ENCODE assay signal across 14 mouse cellular contexts in genomic region chr4:134869815-134870375, GRCm38 (mm10). TPM values are rescaled to one million over a fixed set of nuclear protein-coding genes. Genes with fewer than 3 reads are reported as not detected.
DNase-seq lines count a peak whose midpoint lies in the region; ATAC-seq and TF ChIP-seq lines count a peak whose summit lies in the region.
"Had no signal": no experiment of that assay in that cellular context is flagged by ENCODE, and none has a peak within 500 bp of the region (broad histone marks: within the 10 kb centered on the region; RNA-seq: fewer than 3 reads in every experiment).

No protein-coding gene starts in this region.

- 52% methylated on average over 7 of the region's 7 CpGs for WGBS in hindbrain, embryonic 10.5 days
- 53% methylated on average over 7 of the region's 7 CpGs for WGBS in hindbrain, embryonic 11.5 days
- 35% methylated on average over 7 of the region's 7 CpGs for WGBS in embryonic facial prominence, embryonic 15.5 days
- 37% methylated on average over 7 of the region's 7 CpGs for WGBS in liver, embryonic 12.5 days (ENCODE audit: insufficient replicate concordance)

- no peak for ATAC-seq in hindbrain, embryonic 11.5 days (ENCODE audit: low FRiP score)
- no peak for ATAC-seq in G1E (ENCODE audit: extremely low read depth, insufficient number of reproducible peaks, low FRiP score, poor library complexity, severe bottlenecking)
- ATAC-seq in embryonic facial prominence, embryonic 15.5 days (ENCODE audit: insufficient number of reproducible peaks, low FRiP score, low TSS enrichment, low read depth): no peak
- peak; percentile 66 for ATAC-seq in liver, embryonic 12.5 days

- no peaks in the 10 kb centered on the region for H3K9me3 ChIP-seq in hindbrain, embryonic 10.5 days
- no peaks in the 10 kb centered on the region for H3K9me3 ChIP-seq in hindbrain, embryonic 11.5 days (ENCODE audit: control insufficient read depth, low read length)
- H3K9me3 ChIP-seq in G1E (replicated peaks): no peaks in the 10 kb centered on the region
- no peaks in the 10 kb centered on the region for H3K9me3 ChIP-seq in embryonic facial prominence, embryonic 15.5 days (replicated peaks)
- no peaks in the 10 kb centered on the region for H3K9me3 ChIP-seq in liver, embryonic 12.5 days (replicated peaks)

- no peak for TF ChIP-seq CTCF in G1E (IDR thresholded peaks at IDR 0.05; ENCODE audit: low read depth, low read length)

- peak overlapping the region; percentile 31 for H3K27ac ChIP-seq in hindbrain, embryonic 10.5 days
- no peak overlapping the region for H3K27ac ChIP-seq in hindbrain, embryonic 11.5 days (ENCODE audit: low read depth, low read length)
- no peak overlapping the region for H3K27ac ChIP-seq in embryonic facial prominence, embryonic 15.5 days (replicated peaks)
- H3K27ac ChIP-seq in liver, embryonic 12.5 days: peak overlapping the region; percentile 96

- peak overlapping the region; percentile 16; the same call in 1 of the 2 replicates for H3K4me3 ChIP-seq in hindbrain, embryonic 10.5 days
- no peak overlapping the region for H3K4me3 ChIP-seq in hindbrain, embryonic 11.5 days (ENCODE audit: low read depth, low read length)
- H3K4me3 ChIP-seq in G1E (ENCODE audit: low read depth, low read length): peak overlapping the region; percentile 69
- no peak overlapping the region for H3K4me3 ChIP-seq in embryonic facial prominence, embryonic 15.5 days (replicated peaks)
- peak overlapping the region; percentile 82 for H3K4me3 ChIP-seq in liver, embryonic 12.5 days
- H3K4me3 ChIP-seq: myocyte had no signal

- peaks cover 49% of the 10 kb centered on the region for H3K27me3 ChIP-seq in hindbrain, embryonic 10.5 days (ENCODE audit: insufficient read depth, poor library complexity, severe bottlenecking)
- peaks cover 20% of the 10 kb centered on the region for H3K27me3 ChIP-seq in hindbrain, embryonic 11.5 days (ENCODE audit: control insufficient read depth, insufficient read depth, low read length)
- no peaks in the 10 kb centered on the region for H3K27me3 ChIP-seq in G1E (ENCODE audit: insufficient read depth, low read length)
- peaks cover 17% of the 10 kb centered on the region for H3K27me3 ChIP-seq in embryonic facial prominence, embryonic 15.5 days
- 0 out of 2 replicates have a peak, but pooled peaks cover 9% of the 10 kb centered on the region for H3K27me3 ChIP-seq in liver, embryonic 12.5 days (replicated peaks)

- DNase-seq in hindbrain, embryonic 10.5 days (ENCODE audit: low spot score): no peak
- no peak for DNase-seq in hindbrain, embryonic 11.5 days (ENCODE audit: low spot score)
- DNase-seq in G1E (ENCODE audit: low spot score) (no peak), adipocyte (ENCODE audit: low spot score) (no peak)
- DNase-seq in cerebellum, postnatal 14 days: no peak
- DNase-seq in spleen, adult 12 weeks (ENCODE audit: low spot score): no peak
- DNase-seq: adrenal gland, postnatal 14 days; cerebellum, postnatal 36 days; kidney, adult 18-20 months; thymus, adult 2 months had no signal

- H3K4me1 ChIP-seq in hindbrain, embryonic 10.5 days (replicated peaks): peaks cover 24% of the 10 kb centered on the region
- no peaks in the 10 kb centered on the region for H3K4me1 ChIP-seq in hindbrain, embryonic 11.5 days (replicated peaks; ENCODE audit: control insufficient read depth, insufficient read depth, low read length)
- peaks cover 88% of the 10 kb centered on the region for H3K4me1 ChIP-seq in G1E (ENCODE audit: insufficient read depth, low read depth, low read length)
- peaks cover 15% of the 10 kb centered on the region for H3K4me1 ChIP-seq in embryonic facial prominence, embryonic 15.5 days
- peaks cover 84% of the 10 kb centered on the region for H3K4me1 ChIP-seq in liver, embryonic 12.5 days

- no peak overlapping the region for H3K9ac ChIP-seq in hindbrain, embryonic 11.5 days (ENCODE audit: low read depth, low read length)
- H3K9ac ChIP-seq in embryonic facial prominence, embryonic 15.5 days: no peak overlapping the region
- peak overlapping the region; percentile 94 for H3K9ac ChIP-seq in liver, embryonic 12.5 days

- H3K36me3 ChIP-seq in hindbrain, embryonic 10.5 days: no peaks in the 10 kb centered on the region
- no peaks in the 10 kb centered on the region for H3K36me3 ChIP-seq in hindbrain, embryonic 11.5 days (ENCODE audit: control insufficient read depth, insufficient read depth, low read length)
- peaks cover 2% of the 10 kb centered on the region for H3K36me3 ChIP-seq in G1E (replicated peaks)
- H3K36me3 ChIP-seq in embryonic facial prominence, embryonic 15.5 days: no peaks in the 10 kb centered on the region
- H3K36me3 ChIP-seq in liver, embryonic 12.5 days: peaks cover 79% of the 10 kb centered on the region

- no peak overlapping the region for H3K4me2 ChIP-seq in hindbrain, embryonic 11.5 days (replicated peaks; ENCODE audit: low read depth, low read length)
- 0 out of 2 replicates have a peak overlapping the region, but pooled peaks have one; percentile 2 for H3K4me2 ChIP-seq in embryonic facial prominence, embryonic 15.5 days (replicated peaks)
- peak overlapping the region; percentile 95 for H3K4me2 ChIP-seq in liver, embryonic 12.5 days

RNA-seq across cellular contexts. Expression of gene Rhd, which starts 5.6 kb away (rescaled TPM):
- polyA plus RNA-seq in hindbrain, embryonic 10.5 days (2016; fragmentation: Nextera tagmentation; extraction: Ambion mirVana): 11.2 and 12.5 TPM in 2 replicates
- 15.1 and 19.4 TPM in 2 replicates for polyA plus RNA-seq in hindbrain, embryonic 11.5 days (2014; fragmentation: Nextera tagmentation; extraction: Ambion mirVana)
- total RNA-seq in G1E (2014; fragmentation: Nextera tagmentation) (3.2 and 69.7 TPM in 2 replicates), G1E (2017) (9.8 and 12.4 TPM in 2 replicates)
- 2.9 and 3.3 TPM in 2 replicates for polyA plus RNA-seq in G1E (2012)
- 2.3 and 2.9 TPM in 2 replicates for polyA plus RNA-seq in embryonic facial prominence, embryonic 15.5 days (2015; fragmentation: Nextera tagmentation; extraction: Ambion mirVana)
- 477 and 480 TPM in 2 replicates for polyA plus RNA-seq in liver, embryonic 12.5 days (2016; fragmentation: Nextera tagmentation; extraction: Ambion mirVana)
- total RNA-seq: left cerebral cortex, postnatal 36 days had no signal

RNA-seq across cellular contexts. Expression of gene Maco1, which starts 16.8 kb away (rescaled TPM):
- 39.2 and 48.2 TPM in 2 replicates for polyA plus RNA-seq in hindbrain, embryonic 10.5 days (2016; fragmentation: Nextera tagmentation; extraction: Ambion mirVana)
- 59.0 and 73.1 TPM in 2 replicates for polyA plus RNA-seq in hindbrain, embryonic 11.5 days (2014; fragmentation: Nextera tagmentation; extraction: Ambion mirVana)
- total RNA-seq in G1E (2014; fragmentation: Nextera tagmentation) (71.8 and 74.9 TPM in 2 replicates), G1E (2017) (44.8 and 49.3 TPM in 2 replicates)
- polyA plus RNA-seq in G1E (2012): 11.3 and 11.4 TPM in 2 replicates
- 45.3 and 47.0 TPM in 2 replicates for polyA plus RNA-seq in embryonic facial prominence, embryonic 15.5 days (2015; fragmentation: Nextera tagmentation; extraction: Ambion mirVana)
- polyA plus RNA-seq in liver, embryonic 12.5 days (2016; fragmentation: Nextera tagmentation; extraction: Ambion mirVana): 27.2 and 29.8 TPM in 2 replicates

RNA-seq across cellular contexts. Expression of gene Tmem50a, which starts 44.9 kb away (rescaled TPM):
- polyA plus RNA-seq in hindbrain, embryonic 10.5 days (2016; fragmentation: Nextera tagmentation; extraction: Ambion mirVana): 132 and 149 TPM in 2 replicates
- 153 and 167 TPM in 2 replicates for polyA plus RNA-seq in hindbrain, embryonic 11.5 days (2014; fragmentation: Nextera tagmentation; extraction: Ambion mirVana)
- total RNA-seq in G1E (2014; fragmentation: Nextera tagmentation): 174 and 225 TPM in 2 replicates
- total RNA-seq in G1E (2017): 218 and 250 TPM in 2 replicates
- polyA plus RNA-seq in G1E (2012): 8.0 and 10.3 TPM in 2 replicates
- polyA plus RNA-seq in embryonic facial prominence, embryonic 15.5 days (2015; fragmentation: Nextera tagmentation; extraction: Ambion mirVana): 190 and 193 TPM in 2 replicates
- 94.2 and 94.9 TPM in 2 replicates for polyA plus RNA-seq in liver, embryonic 12.5 days (2016; fragmentation: Nextera tagmentation; extraction: Ambion mirVana)

RNA-seq across cellular contexts. Expression of gene Rsrp1, which starts 53.5 kb away (rescaled TPM):
- 335 and 382 TPM in 2 replicates for polyA plus RNA-seq in hindbrain, embryonic 10.5 days (2016; fragmentation: Nextera tagmentation; extraction: Ambion mirVana)
- 382 and 434 TPM in 2 replicates for polyA plus RNA-seq in hindbrain, embryonic 11.5 days (2014; fragmentation: Nextera tagmentation; extraction: Ambion mirVana)
- total RNA-seq in G1E (2014; fragmentation: Nextera tagmentation) (260 and 286 TPM in 2 replicates), G1E (2017) (446 and 492 TPM in 2 replicates)
- polyA plus RNA-seq in G1E (2012): 468 and 529 TPM in 2 replicates
- 505 and 540 TPM in 2 replicates for polyA plus RNA-seq in embryonic facial prominence, embryonic 15.5 days (2015; fragmentation: Nextera tagmentation; extraction: Ambion mirVana)
- 310 and 322 TPM in 2 replicates for polyA plus RNA-seq in liver, embryonic 12.5 days (2016; fragmentation: Nextera tagmentation; extraction: Ambion mirVana)

Comparison
In these comparisons a context has a peak if more than half of its experiments do, and no peak if none do; other contexts are left out.
1. H3K27ac ChIP-seq: peak in hindbrain, embryonic 10.5 days (single experiment) and liver, embryonic 12.5 days (single experiment); none in hindbrain, embryonic 11.5 days (single experiment) and embryonic facial prominence, embryonic 15.5 days (single experiment).
2. H3K4me3 ChIP-seq: peak in hindbrain, embryonic 10.5 days (single experiment), G1E (single experiment) and liver, embryonic 12.5 days (single experiment); none in hindbrain, embryonic 11.5 days (single experiment) and embryonic facial prominence, embryonic 15.5 days (single experiment).
3. RNA of gene Rhd, which starts 5.6 kb away (polyA plus RNA-seq): 477 to 480 TPM in liver, embryonic 12.5 days; 15.1 to 19.4 TPM in hindbrain, embryonic 11.5 days, 11.2 to 12.5 TPM in hindbrain, embryonic 10.5 days, 2.9 to 3.3 TPM in G1E and 2.3 to 2.9 TPM in embryonic facial prominence, embryonic 15.5 days; every median in the first group is over 10 times any median in the second.